Mouse (Mus musculus): ENCODE measurements around the gene Clstn1. TPM values are rescaled to one million over a fixed set of nuclear protein-coding genes. Genes with fewer than 3 reads are reported as not detected.

Gene Clstn1
- total and polyA plus RNA-seq, 3 experiments: 6.1 to 26.6 TPM; not detected in 1

DNA sequence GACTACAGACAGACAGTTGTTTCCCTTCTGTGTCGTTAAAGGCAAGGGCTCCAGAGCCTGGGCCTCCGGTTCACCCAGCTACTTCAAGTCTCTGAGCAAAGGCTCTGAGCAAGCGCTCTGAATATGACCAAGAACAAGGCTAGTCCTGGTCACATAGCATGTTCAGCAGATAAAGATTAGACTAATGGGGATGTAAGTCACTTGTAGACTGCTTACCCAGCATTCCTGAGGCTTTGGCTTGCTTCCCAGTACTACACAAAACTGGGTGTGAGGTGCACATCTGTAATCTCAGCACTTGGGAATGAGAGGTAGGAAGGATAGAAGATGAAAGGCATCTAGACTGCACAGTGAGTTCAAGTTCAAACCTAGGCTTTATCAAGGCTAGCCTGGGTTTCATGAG is 27.9 kb upstream of the Clstn1 start:
- H3K9me3 ChIP-seq (replicated peaks; ENCODE audit: insufficient read depth, low read length): no peaks in the 10 kb centered on the region
- no peaks in the 10 kb centered on the region for H3K27me3 ChIP-seq (ENCODE audit: control insufficient read depth in 1 of 2, insufficient read depth in 2 of 2, low read length in 2 of 2)
- no peaks in the 10 kb centered on the region for H3K79me2 ChIP-seq (ENCODE audit: control insufficient read depth, insufficient read depth, low read length, poor library complexity)
- TF ChIP-seq MEF2A (IDR thresholded peaks at IDR 0.05; ENCODE audit: extremely low read depth, insufficient replicate concordance, low read depth, low read length, poor library complexity, severe bottlenecking): no peak
- TF ChIP-seq POLR2AphosphoS5 (IDR thresholded peaks at IDR 0.05; ENCODE audit: borderline replicate concordance, low read depth, low read length): no peak
- no peak for TF ChIP-seq KAT2A (conservative IDR thresholded peaks at IDR 0.05; ENCODE audit: low read depth, low read length)
- no peak for TF ChIP-seq MAZ (IDR thresholded peaks at IDR 0.05; ENCODE audit: low read depth, low read length)
- no peak for TF ChIP-seq NRF1 (IDR thresholded peaks at IDR 0.05; ENCODE audit: insufficient read depth, low read depth, low read length, poor library complexity, severe bottlenecking)
- no peak for TF ChIP-seq ZKSCAN1 (IDR thresholded peaks at IDR 0.05; ENCODE audit: low read depth, low read length)
- no peak for TF ChIP-seq TCF12 (IDR thresholded peaks at IDR 0.05; ENCODE audit: low read depth, low read length)
- no peak for DNase-seq (ENCODE audit: low read depth, low spot score)
- no peak overlapping the region for H3K27ac ChIP-seq (ENCODE audit: control insufficient read depth, low read depth, low read length)
- H3K36me3 ChIP-seq (ENCODE audit: control insufficient read depth in 1 of 2, insufficient read depth in 2 of 2, low read length in 2 of 2): no peaks in the 10 kb centered on the region
- H3K9ac ChIP-seq (ENCODE audit: control insufficient read depth, low read depth, low read length, poor library complexity, severe bottlenecking): no peak overlapping the region
- no peaks in the 10 kb centered on the region for H3K4me1 ChIP-seq (ENCODE audit: control insufficient read depth in 1 of 2, insufficient read depth in 2 of 2, low read length in 2 of 2)
- no peak overlapping the region for H3K4me3 ChIP-seq (ENCODE audit: control insufficient read depth in 1 of 2, insufficient read depth in 1 of 2, low read depth in 2 of 2, low read length in 2 of 2)

DNA sequence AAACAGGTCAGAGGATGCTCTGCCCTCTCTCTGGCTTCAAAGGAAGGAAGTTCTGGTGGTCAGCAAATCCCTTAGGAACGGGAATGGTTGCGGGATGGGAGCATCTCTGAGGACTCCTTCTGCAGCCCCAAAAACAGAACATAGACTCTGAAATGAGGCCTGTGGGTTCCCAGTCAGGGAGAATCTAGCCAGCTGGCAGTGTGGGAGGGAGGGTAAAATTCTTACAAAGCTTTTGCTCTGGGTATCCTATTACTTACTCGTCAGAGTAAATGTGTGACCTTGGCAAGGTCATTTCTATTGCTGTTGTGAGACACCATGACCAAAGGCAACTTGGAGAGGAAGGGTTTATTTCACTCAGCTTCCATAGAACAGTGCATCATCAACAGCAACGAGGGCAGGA is 24.9 kb upstream of the Clstn1 start:
- TF ChIP-seq RCOR1 (IDR thresholded peaks at IDR 0.05; ENCODE audit: low read depth, low read length) (no peak), POLR2AphosphoS5 (IDR thresholded peaks at IDR 0.05; ENCODE audit: borderline replicate concordance, low read depth, low read length) (no peak), CTCF (IDR thresholded peaks at IDR 0.05 in 2 of 3, conservative IDR thresholded peaks at IDR 0.05 in 1 of 3; ENCODE audit: control insufficient read depth in 1 of 3, insufficient read depth in 1 of 3, low read depth in 2 of 3, low read length in 3 of 3, poor library complexity in 1 of 3, severe bottlenecking in 1 of 3) (no peak), USF1 (IDR thresholded peaks at IDR 0.05; ENCODE audit: low read depth, low read length) (no peak), MAZ (IDR thresholded peaks at IDR 0.05; ENCODE audit: low read depth, low read length) (no peak), CHD1 (IDR thresholded peaks at IDR 0.05; ENCODE audit: low read depth, low read length) (no peak), USF2 (IDR thresholded peaks at IDR 0.05; ENCODE audit: borderline replicate concordance in 1 of 2, insufficient read depth in 1 of 2, low read depth in 1 of 2, low read length in 2 of 2) (no peak), CHD2 (IDR thresholded peaks at IDR 0.05; ENCODE audit: low read length) (no peak), TBP (IDR thresholded peaks at IDR 0.05; ENCODE audit: low read depth, low read length) (no peak), SMC3 (IDR thresholded peaks at IDR 0.05; ENCODE audit: low read depth, low read length) (no peak), ELF1 (IDR thresholded peaks at IDR 0.05; ENCODE audit: low read depth, low read length) (no peak), KAT2A (conservative IDR thresholded peaks at IDR 0.05; ENCODE audit: low read depth, low read length) (no peak), UBTF (IDR thresholded peaks at IDR 0.05; ENCODE audit: borderline replicate concordance, insufficient read depth, low read depth, low read length) (no peak), E2F4 (IDR thresholded peaks at IDR 0.05; ENCODE audit: borderline replicate concordance, low read depth, low read length) (no peak), ZNF384 (IDR thresholded peaks at IDR 0.05; ENCODE audit: low read depth, low read length) (no peak), GABPA (IDR thresholded peaks at IDR 0.05; ENCODE audit: low read depth, low read length) (no peak), MAX (IDR thresholded peaks at IDR 0.05; ENCODE audit: low read length) (no peak)

More for the DNA sequence above, 24.9 kb upstream of the Clstn1 start:
- DNase-seq (ENCODE audit: low read depth, low spot score): no peak
- Histone ChIP-seq H3K9ac (ENCODE audit: control insufficient read depth, low read depth, low read length, poor library complexity, severe bottlenecking) (no peak overlapping the region), H3K4me3 (ENCODE audit: control insufficient read depth in 1 of 2, insufficient read depth in 1 of 2, low read depth in 2 of 2, low read length in 2 of 2) (no peak overlapping the region), H3K9me3 (replicated peaks; ENCODE audit: insufficient read depth, low read length) (no peaks in the 10 kb centered on the region), H3K27ac (ENCODE audit: control insufficient read depth, low read depth, low read length) (no peak overlapping the region), H3K27me3 (ENCODE audit: control insufficient read depth in 1 of 2, insufficient read depth in 2 of 2, low read length in 2 of 2) (no peaks in the 10 kb centered on the region), H3K36me3 (ENCODE audit: control insufficient read depth in 1 of 2, insufficient read depth in 2 of 2, low read length in 2 of 2) (no peaks in the 10 kb centered on the region), H3K4me1 (ENCODE audit: control insufficient read depth in 1 of 2, insufficient read depth in 2 of 2, low read length in 2 of 2) (no peaks in the 10 kb centered on the region), H3K79me2 (ENCODE audit: control insufficient read depth, insufficient read depth, low read length, poor library complexity) (no peaks in the 10 kb centered on the region)
